Mouse (Mus musculus): Measurements from ENCODE around the gene Prkca.

DNA sequence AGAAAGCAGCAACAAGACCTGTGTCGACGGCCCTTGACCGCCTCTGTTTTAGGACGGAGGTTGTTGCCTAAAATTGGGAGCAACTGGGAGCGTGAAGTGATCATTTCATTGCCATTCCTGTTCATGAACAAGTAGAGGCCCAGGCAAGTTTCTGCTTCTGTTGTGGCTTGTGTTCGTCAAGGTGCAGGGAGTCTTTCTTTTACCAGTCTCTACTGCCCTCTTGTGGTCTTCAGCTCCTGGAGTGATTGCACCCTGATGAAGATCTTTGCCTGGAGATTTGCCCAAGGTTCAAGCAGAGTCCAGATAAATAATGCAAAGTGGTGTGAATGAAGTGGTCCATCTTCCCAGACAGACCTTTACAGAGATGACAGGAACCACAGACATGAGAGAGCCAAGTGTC is 349.2 kb downstream of the Prkca start:
- TF ChIP-seq POLR2A (IDR thresholded peaks at IDR 0.05; ENCODE audit: control insufficient read depth, low read depth, low read length) = no peak
- peak; percentile 22; the same call in 1 of the 2 replicates for TF ChIP-seq CTCF (IDR thresholded peaks at IDR 0.05; ENCODE audit: control insufficient read depth, insufficient read depth, insufficient replicate concordance, low read depth, low read length)
